Mouse (Mus musculus): ENCODE measurements at regions not wholly inside any gene's neighbourhood (a gene's known extent, or its start where the extent isn't known, plus 50 kb on each side); places are given as distances from the start of the nearest gene placed in this dataset.
A peak's percentile ranks its signal among the peaks of the same experiment; 100 is the strongest.

DNA sequence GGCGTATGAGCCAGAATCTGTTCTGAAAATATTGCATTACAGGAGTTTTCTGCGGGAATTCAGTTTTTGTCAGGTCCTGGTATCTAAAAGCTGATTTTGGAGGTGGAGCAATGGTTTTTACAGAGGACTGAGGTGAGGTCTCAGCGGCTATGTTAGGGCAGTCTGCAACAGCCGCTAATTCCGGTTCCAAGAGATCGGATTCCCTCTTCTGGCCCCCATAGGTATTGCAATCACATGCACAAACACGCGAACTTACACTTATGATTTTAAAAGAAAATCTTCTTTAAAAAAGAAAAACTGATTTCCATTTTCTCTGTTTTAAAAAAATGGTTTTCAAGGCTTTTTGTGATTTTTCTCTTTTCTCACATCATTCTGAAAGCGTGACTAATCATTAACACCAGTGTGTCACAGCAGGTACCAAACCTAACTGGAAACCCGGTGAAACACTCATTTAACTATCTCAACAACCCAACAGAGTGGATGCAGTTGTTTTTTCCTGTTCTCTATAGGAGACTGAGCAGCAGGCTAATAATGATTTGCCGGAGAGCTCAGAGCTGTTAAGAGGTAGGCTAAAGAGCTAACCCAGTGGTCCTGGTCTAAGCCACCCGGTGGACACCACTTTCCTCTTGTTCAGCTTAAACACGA, 149.4 kb upstream of the Mylip start:
- TF ChIP-seq TBP (conservative IDR thresholded peaks at IDR 0.05; ENCODE audit: low read depth, low read length) (no peak), ZNF384 (IDR thresholded peaks at IDR 0.05; ENCODE audit: low read depth, low read length) (no peak), JUND (conservative IDR thresholded peaks at IDR 0.05; ENCODE audit: low read depth, low read length) (no peak), POLR2A (IDR thresholded peaks at IDR 0.05; ENCODE audit: low read depth, low read length) (no peak), CTCF (conservative IDR thresholded peaks at IDR 0.05 in 1 of 2, IDR thresholded peaks at IDR 0.05 in 1 of 2; ENCODE audit: low read depth in 2 of 2, low read length in 2 of 2) (peak in 1 of 2 experiments; percentile 21; a peak in 1 of 4 replicates), CHD1 (IDR thresholded peaks at IDR 0.05; ENCODE audit: low read depth, low read length) (no peak)

Measured in CH12.LX (cell line).